Mouse (Mus musculus): ENCODE measurements around the gene Smyd3. TPM values are rescaled to one million over a fixed set of nuclear protein-coding genes. Genes with fewer than 3 reads are reported as not detected.
A peak's percentile ranks its signal among the peaks of the same experiment; 100 is the strongest.

Gene Smyd3
- total and polyA plus RNA-seq, 2 experiments = 1.4 to 7.0 TPM

DNA sequence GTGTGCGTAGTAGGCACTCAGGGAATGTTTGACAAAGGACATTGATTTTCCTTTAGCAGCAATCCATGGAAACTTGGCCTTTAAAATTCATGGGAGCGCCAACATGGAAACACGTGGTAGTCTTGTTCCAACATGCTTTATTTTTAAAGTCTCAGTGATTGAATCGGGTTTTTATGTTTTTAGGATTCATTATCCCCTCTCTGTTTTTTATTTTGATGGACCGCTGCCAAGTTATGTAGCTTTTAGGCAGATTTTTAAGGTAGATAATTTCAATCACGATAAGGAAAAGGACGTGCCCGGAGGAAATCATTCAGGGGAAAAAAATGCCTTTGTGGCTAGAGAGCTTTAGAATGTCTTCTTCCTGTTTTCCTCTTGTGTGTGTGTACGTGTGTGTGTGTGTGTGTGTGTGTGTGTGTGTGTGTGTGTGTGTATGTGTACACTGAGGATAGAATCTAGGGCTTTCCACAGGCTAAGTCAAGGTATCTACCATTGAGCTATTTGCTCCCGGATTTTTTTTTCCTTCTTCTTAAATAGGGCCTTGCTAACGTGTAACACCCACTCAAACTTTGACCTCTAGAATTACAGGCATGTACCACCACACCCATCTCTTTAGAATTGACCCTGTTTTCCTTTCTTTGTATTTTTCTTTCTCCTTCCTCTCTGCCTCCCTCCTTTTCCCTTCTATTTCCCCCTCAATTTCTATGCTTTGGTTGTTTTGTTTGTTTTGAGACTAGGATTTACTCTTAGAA lies 41.8 kb upstream of the Smyd3 start:
- H3K27ac ChIP-seq (replicated peaks; ENCODE audit: insufficient read depth, low read depth, low read length) = peak overlapping the region; percentile 96

DNA sequence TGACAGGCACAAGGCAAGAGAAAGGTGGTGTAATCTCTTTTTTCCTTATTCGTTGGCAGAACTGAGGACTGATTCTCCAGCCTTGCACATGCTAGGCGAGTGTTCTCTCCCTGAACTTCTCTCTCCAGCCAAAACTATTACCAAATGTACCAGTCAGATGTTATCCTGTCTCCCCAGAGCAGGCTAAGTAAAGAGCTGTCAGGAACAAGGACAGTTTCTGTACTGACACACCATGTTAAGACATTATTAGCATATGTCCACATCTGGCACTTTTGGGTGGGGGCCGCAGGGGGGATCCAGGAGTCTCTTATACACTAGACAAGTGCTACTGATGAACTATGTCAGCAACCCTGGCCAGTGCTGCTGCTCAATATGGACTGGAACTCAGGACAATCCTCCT lies 39.1 kb upstream of the Smyd3 start:
- no peaks in the 10 kb centered on the region for H3K27me3 ChIP-seq (ENCODE audit: control insufficient read depth, insufficient read depth, low read length)
- H3K27ac ChIP-seq (replicated peaks; ENCODE audit: insufficient read depth, low read depth, low read length) = peak overlapping the region; percentile 21
- no peak overlapping the region for H3K9ac ChIP-seq (ENCODE audit: low read depth, low read length)
- WGBS = 42% methylated on average over 3 of the region's 3 CpGs
- no peak overlapping the region for H3K4me3 ChIP-seq (ENCODE audit: insufficient read depth, low read depth, low read length)
- peaks cover 22% of the 10 kb centered on the region for H3K79me2 ChIP-seq (ENCODE audit: control insufficient read depth, insufficient read depth, low read length)
- DNase-seq (ENCODE audit: extremely low read depth, low read depth, low spot score) = peak; percentile 90
- peaks cover 47% of the 10 kb centered on the region for H3K4me1 ChIP-seq (ENCODE audit: control insufficient read depth, insufficient read depth, low read length)
- TF ChIP-seq CTCF (IDR thresholded peaks at IDR 0.05; ENCODE audit: low read depth, low read length) (no peak), POLR2A (IDR thresholded peaks at IDR 0.05; ENCODE audit: extremely low read depth, insufficient read depth, low read length) (no peak)
- H3K36me3 ChIP-seq (ENCODE audit: control insufficient read depth, insufficient read depth, low read length) = no peaks in the 10 kb centered on the region

More for the DNA sequence above, 41.8 kb upstream of the Smyd3 start:
- TF ChIP-seq CTCF (IDR thresholded peaks at IDR 0.05; ENCODE audit: low read depth, low read length) (no peak), POLR2A (IDR thresholded peaks at IDR 0.05; ENCODE audit: extremely low read depth, insufficient read depth, low read length) (no peak)
- Histone ChIP-seq H3K27me3 (ENCODE audit: control insufficient read depth, insufficient read depth, low read length) (no peaks in the 10 kb centered on the region), H3K36me3 (ENCODE audit: control insufficient read depth, insufficient read depth, low read length) (no peaks in the 10 kb centered on the region), H3K9ac (ENCODE audit: low read depth, low read length) (no peak overlapping the region), H3K4me3 (ENCODE audit: insufficient read depth, low read depth, low read length) (no peak overlapping the region), H3K79me2 (ENCODE audit: control insufficient read depth, insufficient read depth, low read length) (peaks cover 28% of the 10 kb centered on the region), H3K4me1 (ENCODE audit: control insufficient read depth, insufficient read depth, low read length) (peaks cover 38% of the 10 kb centered on the region)
- 25% methylated on average over 11 of the region's 11 CpGs for WGBS
- peak; percentile 96 for DNase-seq (ENCODE audit: extremely low read depth, low read depth, low spot score)

DNA sequence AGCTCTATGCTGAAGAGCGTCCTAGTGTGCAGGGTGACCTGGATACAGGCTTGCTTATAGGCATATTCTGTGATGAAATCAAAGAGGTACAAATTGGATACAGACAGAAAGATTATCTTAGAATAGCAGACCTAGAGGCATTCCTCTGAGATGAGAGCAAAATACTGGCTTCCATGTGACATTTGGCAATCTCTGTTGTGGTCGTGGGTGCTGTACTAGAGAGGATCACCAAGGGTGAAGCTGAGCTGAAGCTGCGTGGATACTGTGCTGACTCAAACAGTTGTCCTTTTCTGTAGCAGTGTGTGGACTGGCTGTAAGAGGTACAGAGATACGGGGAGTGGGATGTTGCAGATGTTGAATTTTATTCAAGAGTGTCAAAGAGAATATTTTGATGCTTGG lies 36.1 kb upstream of the Smyd3 start:
- peaks cover 20% of the 10 kb centered on the region; the same call in 1 of the 2 replicates for H3K79me2 ChIP-seq (ENCODE audit: control insufficient read depth, insufficient read depth, low read length)
- TF ChIP-seq POLR2A (IDR thresholded peaks at IDR 0.05; ENCODE audit: extremely low read depth, insufficient read depth, low read length) (no peak), CTCF (IDR thresholded peaks at IDR 0.05; ENCODE audit: low read depth, low read length) (no peak)
- no peaks in the 10 kb centered on the region for H3K27me3 ChIP-seq (ENCODE audit: control insufficient read depth, insufficient read depth, low read length)
- H3K36me3 ChIP-seq (ENCODE audit: control insufficient read depth, insufficient read depth, low read length) = no peaks in the 10 kb centered on the region
- no peak overlapping the region for H3K27ac ChIP-seq (replicated peaks; ENCODE audit: insufficient read depth, low read depth, low read length)
- no peak overlapping the region for H3K4me3 ChIP-seq (ENCODE audit: insufficient read depth, low read depth, low read length)
- H3K9ac ChIP-seq (ENCODE audit: low read depth, low read length) = no peak overlapping the region
- H3K4me1 ChIP-seq (ENCODE audit: control insufficient read depth, insufficient read depth, low read length) = peaks cover 33% of the 10 kb centered on the region
- no peak for DNase-seq (ENCODE audit: extremely low read depth, low read depth, low spot score)
- WGBS = 54% methylated on average over 4 of the region's 4 CpGs

DNA sequence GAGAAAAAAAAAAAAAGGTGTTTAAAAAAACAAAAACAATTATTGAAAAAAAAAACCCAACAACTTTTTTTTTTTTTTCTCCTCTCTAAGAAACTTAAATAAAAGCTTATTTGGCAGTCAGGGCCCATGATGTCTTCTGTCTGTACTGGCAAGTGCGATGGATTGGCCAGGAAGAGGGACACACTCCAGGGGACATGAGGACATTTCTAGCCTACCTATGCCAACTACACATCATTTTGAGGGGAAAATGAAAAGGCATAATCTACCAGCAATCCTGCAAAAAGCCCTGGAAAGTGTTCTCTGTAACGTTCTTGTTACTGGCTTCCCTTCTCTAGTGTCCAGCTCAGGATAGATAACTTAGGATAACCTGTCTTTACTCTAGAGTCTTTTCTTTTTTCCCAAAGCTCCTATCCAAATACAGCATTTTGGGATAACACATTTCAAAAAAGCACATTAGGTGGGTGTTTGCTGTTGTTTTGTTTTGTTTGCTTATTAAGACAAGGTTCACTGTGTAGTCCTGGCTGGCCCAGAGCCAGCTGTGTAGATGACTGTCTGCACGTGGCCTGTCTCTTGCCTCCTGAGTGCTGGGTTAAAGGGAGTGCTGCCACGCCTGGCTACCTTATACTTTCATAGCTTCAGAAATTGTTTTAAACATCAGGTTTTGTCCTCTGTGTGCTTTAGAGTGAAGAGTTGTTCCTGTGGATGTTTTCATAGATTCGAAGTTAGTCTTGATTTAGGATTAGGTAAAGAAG lies 35.5 kb upstream of the Smyd3 start:
- peak; percentile 77 for DNase-seq (ENCODE audit: extremely low read depth, low read depth, low spot score)
- no peak for TF ChIP-seq POLR2A (IDR thresholded peaks at IDR 0.05; ENCODE audit: extremely low read depth, insufficient read depth, low read length)
- TF ChIP-seq CTCF (IDR thresholded peaks at IDR 0.05; ENCODE audit: low read depth, low read length) = no peak

DNA sequence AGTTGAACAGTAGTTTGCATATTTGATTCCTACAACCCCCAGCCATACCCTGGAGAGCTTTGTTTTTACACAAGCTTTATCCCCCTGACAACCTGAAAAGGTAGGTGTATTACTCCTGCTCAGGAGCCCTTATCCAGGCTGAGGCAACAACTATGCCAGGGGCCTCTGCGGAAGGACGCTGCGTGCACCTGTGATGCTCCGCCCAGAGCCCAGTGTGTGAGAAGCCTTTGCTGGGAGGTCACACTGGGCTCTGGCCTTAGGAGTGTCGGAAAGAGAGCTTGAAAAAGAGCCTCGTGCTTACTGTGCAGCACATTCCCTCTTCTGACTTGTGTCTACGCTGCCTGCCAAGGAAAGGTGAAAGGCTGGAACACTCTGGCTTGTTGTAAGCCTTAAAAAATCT lies 34.9 kb upstream of the Smyd3 start:
- no peaks in the 10 kb centered on the region for H3K27me3 ChIP-seq (ENCODE audit: control insufficient read depth, insufficient read depth, low read length)
- H3K36me3 ChIP-seq (ENCODE audit: control insufficient read depth, insufficient read depth, low read length) = no peaks in the 10 kb centered on the region
- H3K79me2 ChIP-seq (ENCODE audit: control insufficient read depth, insufficient read depth, low read length) = peaks cover 20% of the 10 kb centered on the region; the same call in 1 of the 2 replicates
- peak; percentile 54 for DNase-seq (ENCODE audit: extremely low read depth, low read depth, low spot score)
- no peak overlapping the region for H3K27ac ChIP-seq (replicated peaks; ENCODE audit: insufficient read depth, low read depth, low read length)
- no peak overlapping the region for H3K9ac ChIP-seq (ENCODE audit: low read depth, low read length)
- no peak for TF ChIP-seq POLR2A (IDR thresholded peaks at IDR 0.05; ENCODE audit: extremely low read depth, insufficient read depth, low read length)
- no peak for TF ChIP-seq CTCF (IDR thresholded peaks at IDR 0.05; ENCODE audit: low read depth, low read length)
- H3K4me3 ChIP-seq (ENCODE audit: insufficient read depth, low read depth, low read length) = no peak overlapping the region
- whole genome bisulfite sequencing = 29% methylated on average over 7 of the region's 7 CpGs
- peaks cover 29% of the 10 kb centered on the region for H3K4me1 ChIP-seq (ENCODE audit: control insufficient read depth, insufficient read depth, low read length)

More for the DNA sequence above, 35.5 kb upstream of the Smyd3 start:
- Histone ChIP-seq H3K27ac (replicated peaks; ENCODE audit: insufficient read depth, low read depth, low read length) (no peak overlapping the region), H3K9ac (ENCODE audit: low read depth, low read length) (no peak overlapping the region), H3K79me2 (ENCODE audit: control insufficient read depth, insufficient read depth, low read length) (peaks cover 20% of the 10 kb centered on the region; the same call in 1 of the 2 replicates), H3K4me1 (ENCODE audit: control insufficient read depth, insufficient read depth, low read length) (peaks cover 32% of the 10 kb centered on the region), H3K4me3 (ENCODE audit: insufficient read depth, low read depth, low read length) (no peak overlapping the region), H3K36me3 (ENCODE audit: control insufficient read depth, insufficient read depth, low read length) (no peaks in the 10 kb centered on the region), H3K27me3 (ENCODE audit: control insufficient read depth, insufficient read depth, low read length) (no peaks in the 10 kb centered on the region)
- WGBS = 21% methylated on average over 5 of the region's 5 CpGs

All from liver, adult 2 months (tissue).